Mouse (Mus musculus) lung, postnatal 25 days (tissue): ENCODE results near the gene Arhgap42.

ENCODE experiments used
- DNase-seq: peaks from one replicate; pipeline ENCODE4 v3.0.0; 2022; ENCODE audit warnings: low spot score

Gene Arhgap42

DNA sequence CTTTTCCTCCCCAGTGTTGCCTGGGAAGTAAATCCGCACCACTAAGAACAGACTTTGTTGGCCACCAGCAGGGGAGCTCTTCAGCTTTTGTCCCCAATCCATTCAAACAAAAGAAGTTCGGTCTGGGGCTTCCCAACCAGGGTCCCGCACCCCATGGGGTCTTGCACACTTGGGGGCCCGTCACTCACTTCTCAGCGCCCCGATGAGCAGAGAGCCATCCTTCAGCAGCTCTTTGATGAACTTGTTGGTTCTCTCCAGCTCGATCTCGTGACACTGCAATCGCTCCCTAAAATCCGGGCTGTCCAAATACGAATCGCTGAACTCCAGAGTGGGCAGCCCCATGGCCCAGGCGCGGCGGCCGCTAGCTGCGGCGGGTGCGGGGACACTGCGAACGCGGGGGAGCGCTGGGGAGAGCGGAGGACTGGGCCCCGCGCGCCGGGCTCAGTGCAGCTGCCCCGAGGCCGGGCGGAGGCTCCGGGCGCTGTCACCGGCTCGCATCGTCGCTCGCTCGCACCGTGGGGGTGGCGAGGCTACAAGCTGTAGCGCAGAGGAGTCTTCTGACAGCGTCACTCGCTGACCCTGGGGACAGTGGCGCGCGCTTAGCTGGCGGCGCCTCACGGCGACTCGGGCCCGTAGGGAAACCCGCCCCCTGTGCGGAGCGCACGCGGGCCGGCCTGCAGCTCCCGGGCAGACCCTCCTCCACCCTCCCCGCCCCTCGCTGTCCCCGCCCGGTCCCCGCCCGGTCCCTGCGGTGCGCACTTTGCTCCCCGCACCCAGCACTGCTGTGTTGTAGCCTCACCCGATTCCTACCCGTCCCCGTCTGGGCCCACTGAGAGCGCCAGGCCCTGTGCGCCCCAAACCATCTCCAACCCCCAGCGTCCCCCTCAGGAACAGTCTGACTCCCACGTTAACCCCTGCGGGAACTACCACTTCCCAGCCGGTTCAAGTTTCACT, at the start of gene Arhgap42:
Gene Arhgap42, minus strand, starts transcription at position 664 of the 954 bp plus-strand sequence.
- peak; percentile 47 for DNase-seq

GRCm38 (mm10) chr9:9288140-9288539, 49.2 kb upstream of the Arhgap42 start:
- DNase-seq = no peak

DNA sequence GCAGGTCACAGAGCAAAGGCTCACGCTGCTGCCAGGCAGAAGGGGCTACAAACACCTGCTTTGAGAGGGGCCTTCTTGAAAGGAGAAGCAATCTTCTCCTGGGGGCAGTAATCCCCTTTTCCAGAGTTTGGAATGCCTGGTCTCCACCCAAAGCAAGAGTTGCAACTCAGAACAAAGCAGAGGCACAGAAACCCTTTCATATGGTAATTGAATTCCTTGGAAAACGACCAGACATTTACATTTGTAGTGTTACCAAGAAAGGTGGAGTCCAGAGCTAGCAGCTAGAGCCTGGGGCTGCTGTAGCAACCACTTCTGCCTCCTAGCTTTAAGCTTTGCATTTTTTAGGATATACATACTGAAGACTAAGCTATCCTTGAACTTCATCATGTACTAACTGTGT, 30.4 kb upstream of the Arhgap42 start:
- DNase-seq = no peak

DNA sequence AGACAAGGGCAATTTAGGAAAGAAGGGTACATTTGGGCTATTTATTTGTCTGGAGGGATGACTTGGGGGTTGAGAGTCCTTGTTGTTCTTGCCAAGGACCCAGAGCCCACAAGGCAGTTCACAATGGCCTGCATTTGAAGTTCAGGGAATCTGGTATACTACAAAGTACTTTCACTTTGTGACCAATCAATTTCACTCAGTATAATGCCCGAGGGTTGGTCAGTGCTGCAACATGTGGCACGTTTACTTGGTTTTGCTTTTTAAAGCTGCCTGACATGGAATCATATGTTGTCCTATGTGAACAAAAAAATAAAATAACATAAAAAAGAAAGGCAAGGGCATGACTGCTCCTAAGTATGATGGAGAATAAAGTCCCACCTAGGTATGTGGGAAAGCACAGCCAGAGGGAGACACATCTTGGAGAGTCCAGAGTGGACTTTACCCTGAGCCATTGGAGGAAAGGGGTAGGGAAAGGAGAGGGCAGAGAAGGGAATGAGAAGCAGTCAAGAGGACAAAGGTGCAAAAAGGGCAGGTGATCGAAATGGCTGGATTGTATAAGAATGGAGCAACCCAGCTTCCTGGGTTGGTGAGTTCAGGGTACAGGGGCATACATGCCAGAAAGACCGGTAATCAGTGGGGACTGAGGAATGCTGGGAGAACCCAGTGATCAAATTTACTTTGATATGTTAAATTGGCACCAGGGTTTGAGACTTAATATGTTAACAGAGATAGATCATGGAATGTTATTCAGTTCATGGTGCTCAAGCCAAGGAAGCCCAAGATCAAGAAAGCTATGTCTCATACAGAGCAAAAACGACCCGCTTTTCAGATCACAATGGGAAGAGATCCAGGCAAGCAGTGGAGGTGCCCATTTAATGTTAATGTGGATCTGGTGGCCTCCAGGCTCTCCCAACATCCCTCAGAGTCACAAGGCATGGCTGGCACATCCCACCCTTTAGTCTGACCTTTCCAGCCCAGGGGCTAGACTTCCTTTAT, 29.0 kb upstream of the Arhgap42 start:
- DNase-seq = no peak

DNA sequence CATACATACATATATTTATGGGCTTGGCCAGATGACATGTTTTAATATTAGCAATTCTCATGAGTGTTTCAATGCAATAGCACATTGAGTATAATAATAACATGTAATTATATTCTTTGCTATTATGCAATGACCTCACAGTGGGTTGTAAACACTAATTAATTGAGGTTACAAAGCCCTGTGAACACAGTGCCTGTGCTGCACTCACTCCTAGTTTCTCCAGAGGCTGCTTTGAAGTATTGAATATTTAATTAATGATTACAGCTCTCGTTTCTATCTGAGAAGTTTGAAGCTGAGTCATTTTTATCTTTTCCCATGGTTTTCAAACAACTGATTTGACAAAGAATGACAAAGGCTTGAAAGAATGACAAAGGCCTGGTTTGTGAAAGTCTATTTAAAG, 24.6 kb upstream of the Arhgap42 start:
- DNase-seq = no peak

DNA sequence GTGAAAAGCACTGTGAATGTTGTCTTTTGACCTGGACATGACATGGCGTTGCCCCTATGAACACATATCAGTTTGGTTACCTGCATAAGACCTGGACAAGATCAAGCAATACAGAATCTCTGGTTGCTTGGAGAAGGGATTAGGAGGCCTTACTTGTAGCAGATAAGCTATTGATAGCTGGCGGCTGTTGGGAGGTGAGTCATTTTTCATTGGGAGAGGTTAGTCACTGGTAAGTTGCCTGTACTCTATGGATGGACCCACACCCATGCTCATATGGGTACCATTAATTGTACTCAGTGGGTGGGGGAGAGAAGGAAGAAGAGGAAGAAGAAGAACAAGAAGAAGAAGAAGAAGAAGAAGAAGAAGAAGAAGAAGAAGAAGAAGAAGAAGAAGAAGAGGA, 23.6 kb upstream of the Arhgap42 start:
- no peak for DNase-seq

GRCm38 (mm10) chr9:9254764-9255163, 15.9 kb upstream of the Arhgap42 start:
- no peak for DNase-seq

GRCm38 (mm10) chr9:9248529-9248928, 9.6 kb upstream of the Arhgap42 start:
- DNase-seq = no peak

DNA sequence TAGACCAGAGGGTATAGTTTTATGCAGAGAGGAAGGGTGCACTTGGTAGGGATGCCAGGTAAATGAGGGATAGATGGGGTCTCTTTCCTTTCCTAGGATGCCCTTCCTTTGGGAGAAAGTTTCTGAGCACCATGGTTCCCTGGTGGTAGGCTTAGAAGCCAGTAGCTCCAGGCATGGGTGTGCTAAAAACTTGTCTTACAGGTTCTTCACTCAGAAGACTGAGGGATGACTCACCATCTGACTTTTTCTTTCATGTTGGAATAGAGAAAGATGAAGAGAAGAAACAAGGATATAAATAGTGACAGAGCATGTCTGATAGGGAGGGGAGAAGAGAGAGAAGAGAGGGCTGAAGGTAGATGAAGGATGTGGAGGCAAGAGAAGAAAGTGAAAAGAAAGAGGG, 7.1 kb upstream of the Arhgap42 start:
- DNase-seq = no peak

- no peak for DNase-seq
These were observed 4.9 kb upstream of the Arhgap42 start for GRCm38 (mm10) chr9:9243834-9244233.

DNA sequence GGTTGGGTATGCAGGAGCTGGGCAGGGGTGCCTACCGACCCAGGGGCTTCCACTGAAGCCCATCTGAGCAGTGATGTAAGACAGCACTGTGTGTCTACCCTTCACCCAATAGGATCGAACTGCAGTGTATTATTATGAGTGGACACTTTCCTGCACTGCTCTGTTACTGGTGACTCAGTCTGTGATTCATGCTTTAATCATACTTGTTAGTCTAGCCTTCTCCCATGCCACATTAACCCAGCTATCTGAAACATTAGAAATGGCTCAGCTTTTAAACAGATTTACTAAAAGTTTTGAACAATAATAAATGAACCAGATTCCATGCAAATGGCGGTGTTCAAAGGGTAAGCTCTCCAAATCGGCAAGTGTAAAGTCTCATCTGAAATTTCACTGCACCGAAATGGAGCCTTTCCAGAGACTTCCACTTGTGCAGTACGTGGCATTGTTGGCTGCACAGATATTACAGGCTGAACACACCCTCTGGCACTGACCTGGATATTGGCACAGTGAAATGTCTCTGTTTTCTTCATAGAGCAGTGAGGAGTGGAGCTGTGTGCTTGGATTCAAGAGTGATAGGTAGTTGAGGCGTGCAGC, 2.4 kb upstream of the Arhgap42 start:
- no peak for DNase-seq

DNA sequence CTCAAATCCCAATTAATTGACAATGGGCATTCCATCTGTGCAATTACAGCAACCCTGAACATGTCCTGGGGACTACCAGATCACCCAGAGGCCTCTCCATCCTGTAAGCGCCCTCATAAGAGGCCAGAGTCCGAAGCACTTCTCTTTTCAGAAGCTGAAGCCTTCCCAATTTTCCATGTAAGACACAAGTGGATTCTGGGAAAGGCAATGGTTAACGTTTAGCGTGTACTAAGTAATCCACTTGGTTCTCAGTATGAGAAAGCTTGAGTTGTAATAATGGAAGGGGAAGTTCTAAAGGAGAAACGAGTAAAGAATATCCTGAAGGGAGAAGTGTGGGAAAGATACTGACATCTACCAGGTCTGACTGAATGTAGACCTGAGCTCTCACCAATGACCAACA, 1.4 kb downstream of the Arhgap42 start:
- no peak for DNase-seq

DNA sequence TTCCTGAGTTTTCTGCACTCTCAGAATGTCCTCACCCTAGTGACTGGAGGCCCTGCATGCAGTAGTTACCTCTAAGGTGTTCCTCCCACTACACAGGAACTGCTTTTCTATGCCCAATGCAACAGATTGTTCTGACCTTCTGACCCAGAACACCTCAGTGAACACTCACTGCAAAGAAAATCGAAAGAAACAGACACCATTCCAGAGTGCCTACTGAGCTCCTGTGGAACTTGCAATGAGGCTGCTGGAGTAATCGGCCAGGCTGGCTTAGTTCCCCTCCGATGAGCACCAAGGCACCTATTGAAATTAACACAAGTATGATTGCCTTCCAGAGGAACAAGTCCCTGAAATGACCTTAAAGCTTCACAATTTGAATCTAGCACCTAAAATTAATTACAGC, 9.2 kb downstream of the Arhgap42 start:
- DNase-seq = no peak

DNA sequence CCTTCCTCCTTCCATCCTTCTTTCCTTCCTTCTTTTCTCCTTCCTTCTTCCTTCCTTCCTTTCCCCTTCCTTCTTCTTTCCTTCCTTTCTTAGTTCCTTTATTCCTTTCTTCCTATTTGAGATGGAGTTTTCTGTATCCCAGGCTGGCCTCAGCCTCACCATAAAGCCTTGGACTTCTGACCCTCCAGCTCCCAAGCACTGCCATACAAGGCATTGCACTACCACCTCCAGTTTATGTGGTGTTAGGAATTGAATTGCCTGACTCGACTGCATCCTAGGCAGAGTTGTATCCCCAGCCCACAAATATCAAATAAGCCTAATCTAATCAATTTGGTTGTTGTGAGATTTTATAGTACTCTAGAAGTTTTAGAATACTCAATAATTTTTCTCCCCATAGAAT, 14.1 kb downstream of the Arhgap42 start:
- no peak for DNase-seq

- DNase-seq = no peak
These were observed 15.5 kb downstream of the Arhgap42 start for GRCm38 (mm10) chr9:9223384-9223783.

DNA sequence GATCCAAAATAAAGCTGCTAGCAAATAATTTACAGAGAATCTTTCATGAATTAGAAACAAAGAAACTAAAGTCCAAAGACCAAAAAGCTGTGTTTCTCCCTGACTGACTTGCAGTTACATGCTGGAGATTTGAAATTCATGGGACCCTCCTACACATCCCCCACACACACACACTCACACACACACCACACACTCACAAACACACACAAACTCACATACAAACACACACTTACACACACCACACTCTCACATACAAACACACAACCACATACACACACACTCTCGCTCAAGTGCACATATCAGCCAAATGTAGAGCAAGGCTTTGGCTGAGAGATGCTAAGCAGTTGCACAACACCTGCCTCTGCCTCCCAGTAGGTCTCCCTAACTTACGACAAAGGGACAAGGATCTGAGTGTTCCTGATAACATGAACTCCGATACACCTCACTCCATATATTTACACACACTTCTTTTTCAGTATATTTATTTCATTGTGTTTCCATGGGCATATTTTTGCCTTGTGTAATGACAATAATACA, 16.9 kb downstream of the Arhgap42 start:
- DNase-seq = no peak

DNA sequence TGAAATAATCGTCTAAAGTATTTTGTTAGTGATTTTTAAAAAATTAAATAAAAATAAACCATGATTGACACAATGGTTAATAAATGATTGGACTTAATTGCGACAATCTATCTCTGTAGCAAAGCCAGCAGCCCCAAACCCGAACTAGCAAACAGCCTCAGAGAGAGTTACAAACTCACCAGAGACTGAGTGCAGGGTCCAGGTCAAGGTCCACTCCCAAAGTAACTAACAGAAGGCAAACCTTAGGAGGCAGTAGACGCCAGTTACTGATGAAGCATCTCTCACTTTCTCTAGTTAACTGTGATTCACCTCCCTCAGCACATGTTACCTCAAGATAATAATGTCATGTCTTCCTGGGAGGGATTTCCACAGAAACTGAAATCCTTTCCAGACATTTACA, 17.7 kb downstream of the Arhgap42 start:
- DNase-seq = no peak

DNA sequence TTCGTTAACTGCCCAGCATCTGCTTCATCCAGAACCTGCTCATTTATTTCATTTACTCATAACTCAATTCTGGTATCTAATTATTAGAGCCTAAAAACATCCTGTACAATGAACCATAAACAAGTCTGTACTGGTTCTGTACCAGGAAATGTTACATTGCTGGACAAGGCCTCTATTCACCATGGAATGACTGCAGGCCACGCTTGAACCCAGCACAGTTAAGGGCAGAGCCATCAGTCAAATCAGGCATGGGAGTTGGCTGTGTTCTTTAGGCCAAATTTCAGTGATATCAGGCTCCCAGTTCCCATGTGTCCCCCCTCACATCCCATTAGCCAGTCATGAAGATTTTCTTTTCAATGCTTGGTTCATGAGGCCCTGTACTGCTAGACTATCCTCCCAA, 20.6 kb downstream of the Arhgap42 start:
- no peak for DNase-seq

GRCm38 (mm10) chr9:9214849-9215248, 24.1 kb downstream of the Arhgap42 start:
- DNase-seq = no peak

DNA sequence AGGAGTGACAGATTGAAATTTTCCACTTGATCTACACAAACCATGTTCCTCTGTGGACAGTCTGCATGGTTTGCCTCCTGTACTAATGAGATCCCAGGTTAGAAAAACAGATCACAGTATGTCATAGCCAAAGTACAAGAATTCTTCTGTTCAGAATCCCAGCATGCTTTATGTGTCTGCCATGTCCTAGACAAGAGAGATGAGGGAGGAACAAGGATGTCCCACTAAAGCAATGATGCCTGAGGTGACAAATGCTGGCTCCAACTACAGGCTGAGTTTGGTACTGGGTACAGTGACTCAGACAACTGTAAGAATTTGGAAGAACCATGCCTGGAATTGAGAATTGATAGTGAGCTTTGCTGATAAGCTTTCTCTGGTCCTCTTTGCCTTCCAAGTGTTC, 24.6 kb downstream of the Arhgap42 start:
- DNase-seq = no peak

DNA sequence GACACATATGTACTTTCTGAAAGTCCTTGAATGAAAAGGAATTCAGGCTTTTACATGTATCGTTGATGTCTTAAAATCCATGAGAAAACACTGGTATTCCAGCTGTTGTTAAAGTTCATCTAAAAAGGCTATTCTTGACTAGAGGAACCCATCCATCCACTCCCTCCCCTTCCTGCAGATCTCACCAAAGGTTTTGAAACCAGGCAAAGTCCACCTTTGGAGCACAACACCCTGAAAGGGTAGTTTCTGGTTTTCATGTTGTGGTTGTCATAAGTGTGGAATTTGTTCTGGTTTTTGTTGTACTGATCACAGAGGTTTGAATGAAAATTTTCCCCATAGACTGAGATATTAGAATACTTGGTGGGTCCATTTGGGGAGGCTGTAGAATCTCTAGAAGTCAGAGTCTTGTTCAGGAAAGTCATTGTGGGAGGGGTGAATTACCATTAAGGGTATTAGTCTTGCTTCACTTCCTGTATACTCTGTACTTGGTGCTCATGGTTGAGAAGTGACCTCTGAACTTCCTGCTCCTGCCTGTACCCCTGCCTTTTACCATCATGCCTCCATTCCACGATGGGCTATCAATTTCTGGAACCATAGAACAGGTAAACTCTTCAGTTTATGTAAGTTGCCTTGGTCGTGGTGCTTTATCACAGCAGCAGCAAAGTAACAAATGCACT, 27.4 kb downstream of the Arhgap42 start:
- no peak for DNase-seq
